Mouse (Mus musculus): ENCODE measurements around the gene Grin1. TPM values are rescaled to one million over a fixed set of nuclear protein-coding genes. Genes with fewer than 3 reads are reported as not detected.

Grin1 gene
- polyA plus RNA-seq, 1 experiment from 2014 or later: 0.87 TPM

DNA sequence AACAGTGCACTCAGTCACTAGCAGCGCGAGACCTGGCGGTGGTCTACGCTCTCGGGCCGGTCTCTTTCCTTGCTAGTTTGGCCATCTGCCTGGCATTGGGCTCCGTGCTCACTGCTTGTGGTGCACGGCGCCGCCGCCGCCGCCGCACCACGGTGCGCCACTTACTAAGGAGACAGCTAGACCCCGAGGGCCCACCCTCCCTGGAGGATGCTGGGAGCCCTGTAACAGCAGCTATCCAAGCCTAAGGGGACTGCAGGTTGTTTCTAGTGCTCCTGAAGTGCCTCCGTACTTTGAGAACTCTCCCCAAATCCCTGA is 28.2 kb downstream of the Grin1 start:
- no peak for ATAC-seq (ENCODE audit: insufficient number of reproducible peaks, low FRiP score, low TSS enrichment, low read depth)
- H3K36me3 ChIP-seq: peaks cover 3% of the 10 kb centered on the region
- H3K9me3 ChIP-seq: no peaks in the 10 kb centered on the region
- peaks cover 53% of the 10 kb centered on the region for H3K4me1 ChIP-seq
- H3K9ac ChIP-seq: no peak overlapping the region
- WGBS: under 1% methylated on average over 18 of the region's 18 CpGs
- H3K27ac ChIP-seq: no peak overlapping the region
- H3K4me2 ChIP-seq: peak overlapping the region; percentile 42
- peaks cover 91% of the 10 kb centered on the region for H3K27me3 ChIP-seq
- peak overlapping the region; percentile 27 for H3K4me3 ChIP-seq

DNA sequence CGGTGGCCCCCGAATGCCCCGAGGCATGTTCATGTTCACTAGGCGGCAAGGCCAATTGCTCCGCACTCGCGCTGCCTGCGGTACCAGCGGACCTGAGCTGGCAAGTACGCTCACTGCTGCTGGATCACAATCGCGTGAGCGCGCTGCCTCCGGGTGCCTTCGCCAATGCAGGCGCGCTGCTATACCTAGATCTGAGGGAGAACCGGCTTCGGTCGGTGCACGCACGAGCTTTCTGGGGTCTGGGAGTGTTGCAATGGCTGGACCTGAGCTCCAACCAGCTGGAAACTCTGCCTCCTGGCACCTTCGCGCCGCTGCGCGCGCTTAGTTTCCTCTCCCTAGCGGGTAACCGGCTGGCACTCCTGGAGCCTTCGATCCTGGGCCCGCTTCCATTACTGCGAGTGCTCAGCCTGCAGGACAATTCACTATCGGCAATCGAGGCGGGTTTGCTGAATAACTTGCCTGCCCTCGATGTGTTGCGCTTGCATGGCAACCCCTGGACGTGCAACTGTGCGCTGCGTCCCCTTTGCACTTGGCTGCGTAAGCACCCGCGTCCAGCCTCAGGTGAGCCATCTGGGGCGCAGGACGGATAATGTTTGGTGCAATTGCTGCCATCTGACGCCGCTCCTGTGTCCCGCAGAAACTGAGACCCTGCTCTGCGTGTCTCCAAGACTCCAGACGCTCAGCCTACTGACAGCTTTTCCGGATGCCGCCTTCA is 28.7 kb downstream of the Grin1 start:
- Histone ChIP-seq H3K27me3 (peaks cover 86% of the 10 kb centered on the region), H3K4me2 (peak overlapping the region; percentile 42), H3K9me3 (no peaks in the 10 kb centered on the region), H3K4me1 (peaks cover 57% of the 10 kb centered on the region), H3K36me3 (peaks cover 8% of the 10 kb centered on the region), H3K9ac (no peak overlapping the region), H3K27ac (no peak overlapping the region), H3K4me3 (peak overlapping the region; percentile 27)
- 2% methylated on average over 54 of the region's 54 CpGs for WGBS
- ATAC-seq (ENCODE audit: insufficient number of reproducible peaks, low FRiP score, low TSS enrichment, low read depth): no peak

DNA sequence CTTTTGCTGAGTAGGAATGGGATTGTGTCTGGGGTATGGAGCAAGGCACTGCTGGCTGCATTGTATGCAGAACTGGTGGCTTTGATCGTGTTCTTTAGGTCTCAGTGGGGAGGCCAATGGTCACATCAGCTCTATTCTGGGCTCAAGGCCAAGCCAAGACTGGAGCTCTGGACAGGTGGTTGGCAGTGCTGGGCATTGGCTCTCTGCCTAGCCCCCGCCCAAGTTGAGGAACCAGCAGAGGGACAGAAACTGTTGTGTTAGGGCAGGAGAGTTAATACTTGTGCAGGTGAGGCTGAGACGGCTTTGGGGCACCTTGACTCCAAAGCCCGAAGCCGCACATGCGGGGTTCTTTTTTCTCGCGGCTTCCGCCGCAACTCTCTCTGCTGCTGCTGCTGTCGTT is 29.3 kb downstream of the Grin1 start, which contains the start of gene Lrrc26:
Lrrc26 (plus strand) TSS at position 265 of the 400 bp plus-strand sequence.
- no peak within 1 kb of the TSS for H3K27ac ChIP-seq
- no peak for ATAC-seq (ENCODE audit: insufficient number of reproducible peaks, low FRiP score, low TSS enrichment, low read depth)
- peaks cover 59% of the 10 kb centered on the region for H3K4me1 ChIP-seq
- peak within 1 kb of the TSS; percentile 27 for H3K4me3 ChIP-seq
- peaks cover 80% of the 10 kb centered on the region for H3K27me3 ChIP-seq
- H3K36me3 ChIP-seq: peaks cover 14% of the 10 kb centered on the region
- no peak within 1 kb of the TSS for H3K9ac ChIP-seq
- no peaks in the 10 kb centered on the region for H3K9me3 ChIP-seq
- H3K4me2 ChIP-seq: peak within 1 kb of the TSS; percentile 42
- WGBS: 7% methylated on average over 11 of the region's 11 CpGs

DNA sequence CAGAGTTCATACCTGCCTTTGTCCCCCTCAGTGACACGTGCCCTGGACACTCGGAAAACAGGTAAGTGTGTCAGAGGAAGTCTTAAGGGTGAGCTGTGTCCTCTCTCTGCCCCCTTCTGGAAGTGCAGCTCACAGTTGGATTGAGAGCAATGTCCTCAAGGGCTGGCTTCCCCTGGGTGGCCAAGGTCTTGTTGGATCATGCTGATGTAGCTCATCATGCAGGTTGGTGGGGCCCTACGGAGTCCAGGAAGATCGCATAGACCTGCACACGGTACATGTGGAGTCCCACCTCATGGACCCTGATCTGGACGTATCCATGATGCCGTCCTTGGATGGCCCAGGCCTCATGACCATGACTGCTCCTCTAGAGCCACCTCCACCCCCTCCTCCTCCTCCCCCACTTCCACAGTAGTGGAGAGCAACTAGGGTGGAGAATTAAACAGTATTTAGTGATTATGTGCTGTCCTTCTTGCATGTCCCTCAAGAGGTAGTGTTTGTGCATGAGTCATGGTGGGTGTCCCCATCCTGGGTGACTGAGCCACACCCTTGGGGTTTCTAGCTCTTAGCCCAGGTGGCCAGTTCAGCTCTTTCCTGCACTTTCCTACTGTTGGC is 30.1 kb downstream of the Grin1 start:
- no peak overlapping the region for H3K9ac ChIP-seq
- WGBS: 86% methylated on average over 7 of the region's 7 CpGs
- no peak for ATAC-seq (ENCODE audit: insufficient number of reproducible peaks, low FRiP score, low TSS enrichment, low read depth)
- no peaks in the 10 kb centered on the region for H3K9me3 ChIP-seq
- H3K4me1 ChIP-seq: peaks cover 59% of the 10 kb centered on the region
- no peak overlapping the region for H3K27ac ChIP-seq
- peaks cover 22% of the 10 kb centered on the region for H3K36me3 ChIP-seq
- H3K27me3 ChIP-seq: peaks cover 72% of the 10 kb centered on the region
- H3K4me2 ChIP-seq: no peak overlapping the region
- no peak overlapping the region for H3K4me3 ChIP-seq

DNA sequence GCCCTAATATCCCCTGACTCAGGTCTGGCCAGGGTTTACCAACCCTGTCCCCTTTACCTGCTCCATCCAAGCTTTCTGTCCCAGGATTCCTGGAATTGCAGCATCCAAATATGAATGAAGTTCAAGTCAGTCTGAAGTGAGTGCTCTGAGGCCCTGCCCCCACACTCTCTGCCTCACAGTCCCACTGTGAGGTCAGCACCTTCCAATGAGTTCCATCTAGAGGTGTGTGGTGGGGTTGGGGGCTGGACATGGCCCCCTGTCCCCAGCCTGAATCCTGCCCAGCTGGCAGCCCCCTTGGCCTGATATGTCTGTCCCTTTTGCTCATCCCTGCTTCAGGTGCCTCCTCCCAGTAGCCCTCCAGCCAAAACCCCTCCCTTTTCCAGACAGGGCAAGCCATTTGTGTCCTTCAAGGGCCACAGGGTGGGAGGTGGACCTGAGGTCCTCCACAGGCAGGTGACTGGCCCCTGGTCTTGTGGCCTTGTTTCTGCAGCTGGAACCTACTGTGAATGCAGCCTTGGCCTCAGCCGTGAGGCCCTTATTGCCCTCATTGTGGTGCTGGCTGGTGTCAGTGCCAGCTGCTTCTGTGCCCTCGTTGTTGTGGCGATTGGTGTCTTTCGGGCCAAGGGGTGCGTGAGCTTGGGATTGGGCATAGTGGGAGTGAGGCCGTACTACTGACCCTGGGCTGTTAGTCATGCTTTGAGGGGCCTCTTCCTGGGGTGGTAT is 30.9 kb downstream of the Grin1 start, which contains the start of gene Tmem210:
Tmem210 (plus strand) TSS at position 219 of the 723 bp plus-strand sequence.
- ATAC-seq (ENCODE audit: insufficient number of reproducible peaks, low FRiP score, low TSS enrichment, low read depth): no peak
- peak within 1 kb of the TSS; percentile 67 for H3K27ac ChIP-seq

DNA sequence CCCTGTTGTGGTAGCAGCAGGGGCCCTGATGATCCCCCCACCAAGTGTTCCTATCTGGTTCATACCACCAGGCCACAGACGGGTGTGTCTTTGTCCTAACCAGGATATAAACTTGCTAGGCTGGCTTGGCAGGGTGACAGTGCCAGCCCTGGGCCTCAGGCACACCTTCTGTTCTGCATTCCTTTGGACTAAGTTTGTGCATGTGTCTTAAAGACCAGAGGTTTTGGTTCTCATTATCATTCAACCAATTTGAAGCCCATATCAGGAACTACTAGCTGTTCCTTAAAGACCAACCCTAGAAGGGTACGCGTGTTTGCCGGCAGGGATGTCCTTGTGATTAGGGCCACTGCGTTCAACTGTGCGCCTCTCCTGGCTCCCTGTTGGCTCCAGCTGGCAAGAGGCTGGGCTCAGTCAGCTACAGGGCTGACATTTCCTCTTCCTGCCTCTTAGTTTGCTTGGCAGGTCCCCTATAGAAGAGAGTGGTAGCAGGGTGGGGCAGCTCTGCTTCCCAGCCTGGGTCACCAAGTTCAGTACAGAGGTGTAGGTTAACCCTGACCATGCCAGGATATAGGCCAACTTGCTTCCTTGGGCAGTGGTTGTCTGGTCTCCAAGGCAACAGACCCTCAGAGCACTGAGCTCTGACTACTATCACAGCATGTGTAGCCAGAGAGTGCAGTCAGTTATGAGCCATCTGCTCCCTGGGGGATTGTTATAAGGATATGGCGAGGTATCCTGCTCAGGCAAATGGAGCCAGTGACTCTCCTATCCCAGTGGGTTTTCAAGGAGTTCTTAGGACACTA is 31.9 kb downstream of the Grin1 start:
- Histone ChIP-seq H3K4me1 (peaks cover 51% of the 10 kb centered on the region), H3K9ac (no peak overlapping the region), H3K9me3 (no peaks in the 10 kb centered on the region), H3K4me3 (no peak overlapping the region), H3K36me3 (peaks cover 40% of the 10 kb centered on the region), H3K4me2 (peak overlapping the region; percentile 26; the same call in 1 of the 2 replicates), H3K27me3 (peaks cover 54% of the 10 kb centered on the region), H3K27ac (peak overlapping the region; percentile 67)
- 42% methylated on average over 7 of the region's 7 CpGs for WGBS
- no peak for ATAC-seq (ENCODE audit: insufficient number of reproducible peaks, low FRiP score, low TSS enrichment, low read depth)

More for the DNA sequence above, 30.9 kb downstream of the Grin1 start, which contains the start of gene Tmem210:
- H3K4me3 ChIP-seq: no peak within 1 kb of the TSS
- peaks cover 59% of the 10 kb centered on the region for H3K4me1 ChIP-seq
- no peaks in the 10 kb centered on the region for H3K9me3 ChIP-seq
- no peak within 1 kb of the TSS for H3K9ac ChIP-seq
- 86% methylated on average over 6 of the region's 6 CpGs for WGBS
- H3K36me3 ChIP-seq: peaks cover 30% of the 10 kb centered on the region
- peak within 1 kb of the TSS; percentile 26; the same call in 1 of the 2 replicates for H3K4me2 ChIP-seq
- peaks cover 64% of the 10 kb centered on the region for H3K27me3 ChIP-seq

DNA sequence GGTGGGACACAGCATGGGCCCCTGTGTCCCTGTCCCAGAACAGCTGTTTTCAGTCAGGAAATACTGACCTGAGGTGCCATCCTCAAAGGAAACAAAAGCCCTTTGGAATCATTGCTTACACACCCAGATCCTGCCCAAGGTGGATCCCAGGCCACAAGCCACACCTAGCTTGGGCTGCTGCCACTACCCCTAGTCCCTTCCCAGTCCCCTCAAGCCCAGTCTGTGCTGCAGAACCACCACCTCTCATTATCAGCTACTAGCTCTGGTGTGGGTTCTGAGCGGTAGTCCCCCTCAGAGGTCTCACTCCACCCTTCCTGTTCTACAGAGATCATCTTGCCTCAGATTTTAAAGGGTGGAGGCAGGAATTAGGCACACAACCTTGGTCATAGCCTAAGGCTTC is 32.7 kb downstream of the Grin1 start:
- Histone ChIP-seq H3K9me3 (no peaks in the 10 kb centered on the region), H3K27me3 (peaks cover 46% of the 10 kb centered on the region), H3K36me3 (peaks cover 45% of the 10 kb centered on the region), H3K4me3 (no peak overlapping the region), H3K9ac (no peak overlapping the region), H3K4me1 (peaks cover 45% of the 10 kb centered on the region), H3K27ac (peak overlapping the region; percentile 67), H3K4me2 (no peak overlapping the region; the same call in 1 of the 2 replicates)
- no peak for ATAC-seq (ENCODE audit: insufficient number of reproducible peaks, low FRiP score, low TSS enrichment, low read depth)
- 81% methylated on average over 1 of the region's 1 CpGs for WGBS

DNA sequence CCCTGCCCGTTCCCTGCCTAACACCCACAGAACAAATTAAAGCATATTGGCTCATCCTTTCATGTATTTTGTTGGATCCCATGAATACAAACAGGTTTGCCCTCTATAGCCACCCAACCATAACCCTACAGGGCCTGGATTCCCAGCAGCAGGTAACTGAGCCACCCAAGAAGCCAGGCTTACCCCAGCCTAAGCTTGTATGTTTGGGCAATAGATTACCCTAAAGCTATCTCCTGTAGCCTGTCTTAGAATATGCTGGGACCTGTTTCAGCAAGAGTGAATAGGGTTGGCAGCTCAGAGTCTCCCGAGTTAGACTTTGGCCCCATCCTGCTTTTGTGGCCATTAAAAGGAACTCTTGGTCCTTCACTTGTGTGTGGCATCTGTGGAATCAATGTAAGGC is 33.4 kb downstream of the Grin1 start:
- Histone ChIP-seq H3K9me3 (no peaks in the 10 kb centered on the region), H3K9ac (no peak overlapping the region), H3K27me3 (peaks cover 39% of the 10 kb centered on the region), H3K4me1 (peaks cover 38% of the 10 kb centered on the region), H3K36me3 (peaks cover 53% of the 10 kb centered on the region), H3K4me2 (no peak overlapping the region), H3K27ac (0 out of 2 replicates have a peak overlapping the region, but pooled peaks have one; percentile 38), H3K4me3 (no peak overlapping the region)
- ATAC-seq (ENCODE audit: insufficient number of reproducible peaks, low FRiP score, low TSS enrichment, low read depth): no peak
- 83% methylated on average over 2 of the region's 2 CpGs for WGBS

DNA sequence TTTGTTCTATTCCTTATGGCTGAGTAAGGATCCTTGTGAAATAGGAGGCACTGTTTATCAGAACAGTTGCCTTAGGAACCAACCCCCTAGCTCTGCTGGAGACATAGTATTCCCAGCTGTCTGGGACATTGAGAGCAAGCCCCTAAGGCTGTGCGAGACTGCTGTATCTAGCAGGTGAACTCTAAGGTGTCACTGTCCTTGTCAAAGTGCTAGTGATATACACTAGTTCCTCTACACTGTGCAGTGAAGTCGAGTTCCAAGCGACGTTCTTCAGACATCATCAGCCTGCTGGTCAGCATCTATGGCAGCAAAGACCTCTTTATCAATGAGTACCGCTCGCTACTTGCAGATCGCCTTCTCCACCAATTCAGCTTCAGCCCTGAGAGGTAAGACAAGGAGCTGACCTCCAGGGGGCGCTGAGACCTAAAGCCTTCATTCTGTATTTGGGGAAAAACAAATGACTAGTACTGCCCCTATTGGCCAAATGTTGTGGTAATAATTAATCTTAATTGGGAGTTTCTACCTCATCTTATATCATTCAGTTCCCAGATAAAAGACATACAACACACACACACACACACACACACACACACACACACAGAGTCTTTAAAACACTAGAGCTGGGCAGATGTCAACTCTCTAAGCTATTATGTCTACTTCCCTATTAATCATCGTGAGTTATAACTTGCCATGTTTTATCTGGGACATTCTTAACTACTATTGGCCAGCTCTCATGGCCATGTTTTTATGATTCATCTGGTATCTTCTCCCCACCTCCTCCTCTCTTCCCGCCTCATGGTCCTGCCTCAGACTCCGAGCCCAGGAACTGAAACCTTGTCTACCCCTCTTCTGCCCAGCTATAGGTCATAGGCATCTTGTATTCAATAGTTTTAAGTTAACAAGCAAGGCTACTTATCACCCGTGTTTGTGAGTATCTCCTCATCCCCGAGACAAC is 39.8 kb downstream of the Grin1 start:
- 64% methylated on average over 13 of the region's 13 CpGs for WGBS
- Histone ChIP-seq H3K4me3 (no peak overlapping the region), H3K27me3 (no peaks in the 10 kb centered on the region), H3K27ac (no peak overlapping the region), H3K4me2 (no peak overlapping the region), H3K9ac (no peak overlapping the region), H3K36me3 (peaks cover 96% of the 10 kb centered on the region), H3K4me1 (no peaks in the 10 kb centered on the region), H3K9me3 (no peaks in the 10 kb centered on the region)
- ATAC-seq (ENCODE audit: insufficient number of reproducible peaks, low FRiP score, low TSS enrichment, low read depth): 0 out of 2 replicates have a peak, but pooled peaks have one; percentile 24

DNA sequence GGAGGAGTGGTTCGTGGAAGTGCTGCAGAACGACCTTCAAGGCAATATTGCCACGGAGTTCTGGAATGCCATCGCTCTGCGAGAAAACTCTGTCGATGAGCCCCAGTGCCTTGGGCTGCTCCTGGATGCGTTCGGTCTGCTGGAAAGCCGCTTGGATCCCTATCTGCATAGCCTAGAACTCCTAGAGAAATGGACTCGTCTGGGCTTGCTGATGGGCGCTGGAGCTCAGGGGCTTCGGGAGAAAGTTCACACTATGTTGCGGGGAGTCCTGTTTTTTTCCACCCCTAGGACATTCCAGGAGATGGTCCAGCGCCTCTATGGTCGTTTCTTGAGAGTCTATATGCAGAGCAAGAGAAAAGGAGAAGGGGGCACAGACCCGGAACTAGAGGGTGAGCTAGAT is 46.0 kb downstream of the Grin1 start:
- H3K27me3 ChIP-seq: no peaks in the 10 kb centered on the region
- peaks cover 76% of the 10 kb centered on the region for H3K36me3 ChIP-seq
- 30% methylated on average over 16 of the region's 16 CpGs for WGBS
- peak overlapping the region; percentile 91 for H3K4me3 ChIP-seq
- H3K9ac ChIP-seq: peak overlapping the region; percentile 82
- ATAC-seq (ENCODE audit: insufficient number of reproducible peaks, low FRiP score, low TSS enrichment, low read depth): no peak
- peaks cover 27% of the 10 kb centered on the region for H3K4me1 ChIP-seq
- H3K4me2 ChIP-seq: peak overlapping the region; percentile 88
- H3K9me3 ChIP-seq: no peaks in the 10 kb centered on the region
- H3K27ac ChIP-seq: peak overlapping the region; percentile 91

All from limb, embryonic 15.5 days (tissue).